Mouse (Mus musculus): ENCODE data around the gene Cap2.

GRCm38 (mm10) chr13:46587717-46588289, 86.2 kb downstream of the Cap2 start:
- TF ChIP-seq CTCF (IDR thresholded peaks at IDR 0.05) (no peak), EP300 (IDR thresholded peaks at IDR 0.05; ENCODE audit: insufficient read depth, low read depth, low read length) (no peak)

All from heart, adult 2 months (tissue).